ENCODE assay signal across 22 mouse cellular contexts in genomic region chr6:147310435-147310978, GRCm38 (mm10). TPM values are rescaled to one million over a fixed set of nuclear protein-coding genes. Genes with fewer than 3 reads are reported as not detected.
DNase-seq lines count a peak whose midpoint lies in the region; ATAC-seq and TF ChIP-seq lines count a peak whose summit lies in the region.
"Had no signal": no experiment of that assay in that cellular context is flagged by ENCODE, and none has a peak within 500 bp of the region (broad histone marks: within the 10 kb centered on the region; RNA-seq: fewer than 3 reads in every experiment).

No protein-coding gene starts in this region.

- H3K4me3 ChIP-seq in liver, embryonic 15.5 days (replicated peaks): no peak overlapping the region
- no peak overlapping the region for H3K4me3 ChIP-seq in stomach, postnatal 0 days (ENCODE audit: low read depth, low read length)
- H3K4me3 ChIP-seq: embryonic facial prominence, embryonic 12.5 days; embryonic facial prominence, embryonic 15.5 days; forebrain, embryonic 13.5 days; hindbrain, embryonic 12.5 days; hindbrain, embryonic 15.5 days had no signal

- no peak for TF ChIP-seq EP300 in stomach, postnatal 0 days (optimal IDR thresholded peaks at IDR 0.05)

- no peaks in the 10 kb centered on the region for H3K4me1 ChIP-seq in liver, embryonic 15.5 days (replicated peaks)
- no peaks in the 10 kb centered on the region for H3K4me1 ChIP-seq in stomach, postnatal 0 days (replicated peaks; ENCODE audit: control insufficient read depth, insufficient read depth)
- H3K4me1 ChIP-seq: embryonic facial prominence, embryonic 12.5 days; embryonic facial prominence, embryonic 15.5 days; forebrain, embryonic 13.5 days; hindbrain, embryonic 12.5 days; hindbrain, embryonic 15.5 days had no signal

- WGBS in liver, embryonic 15.5 days (ENCODE audit: insufficient replicate concordance): 53% methylated on average over 7 of the region's 7 CpGs
- 81% methylated on average over 7 of the region's 7 CpGs for WGBS in stomach, postnatal 0 days

- no peak overlapping the region for H3K27ac ChIP-seq in liver, embryonic 15.5 days (replicated peaks)
- no peak overlapping the region for H3K27ac ChIP-seq in stomach, postnatal 0 days (replicated peaks)
- H3K27ac ChIP-seq: embryonic facial prominence, embryonic 12.5 days; embryonic facial prominence, embryonic 15.5 days; forebrain, embryonic 13.5 days; hindbrain, embryonic 12.5 days; hindbrain, embryonic 15.5 days had no signal

- DNase-seq in adrenal gland, adult 2 months: peak; percentile 23
- no peak for DNase-seq in adrenal gland, adult 8-10 months
- no peak for DNase-seq in liver
- peak; percentile 64 for DNase-seq in 416B (ENCODE audit: low read depth)
- DNase-seq in stomach, postnatal 0 days (ENCODE audit: low spot score): no peak
- DNase-seq: B cell, adult 2 months; cerebellum, adult 11 months had no signal

- no peak overlapping the region for H3K9ac ChIP-seq in liver, embryonic 15.5 days
- no peak overlapping the region for H3K9ac ChIP-seq in stomach, postnatal 0 days (ENCODE audit: low read length)
- H3K9ac ChIP-seq: embryonic facial prominence, embryonic 12.5 days; embryonic facial prominence, embryonic 15.5 days; forebrain, embryonic 13.5 days; forebrain, postnatal 0 days; hindbrain, embryonic 12.5 days; hindbrain, embryonic 15.5 days had no signal

- no peaks in the 10 kb centered on the region for H3K9me3 ChIP-seq in liver, embryonic 15.5 days (replicated peaks)
- no peaks in the 10 kb centered on the region for H3K9me3 ChIP-seq in stomach, postnatal 0 days (ENCODE audit: control insufficient read depth, low read length)
- H3K9me3 ChIP-seq: embryonic facial prominence, embryonic 12.5 days; embryonic facial prominence, embryonic 15.5 days; forebrain, embryonic 13.5 days; G1E; hindbrain, embryonic 12.5 days; hindbrain, embryonic 15.5 days had no signal

- ATAC-seq in liver, embryonic 15.5 days (ENCODE audit: insufficient read depth): 0 out of 2 replicates have a peak, but pooled peaks have one; percentile 40
- peak; percentile 93 for ATAC-seq in megakaryocyte progenitor cell, adult 5-6 weeks (replicated peaks; ENCODE audit: poor library complexity)
- ATAC-seq in stomach, postnatal 0 days (ENCODE audit: low FRiP score, low TSS enrichment): no peak
- ATAC-seq in erythroid progenitor cell, adult 5-6 weeks (replicated peaks; ENCODE audit: low FRiP score, poor library complexity, severe bottlenecking): no peak
- ATAC-seq: forebrain, embryonic 13.5 days; Patski had no signal

- no peak for TF ChIP-seq CTCF in stomach, postnatal 0 days (IDR thresholded peaks at IDR 0.05; ENCODE audit: low read depth)

- no peaks in the 10 kb centered on the region for H3K36me3 ChIP-seq in liver, embryonic 15.5 days (replicated peaks)
- H3K36me3 ChIP-seq in stomach, postnatal 0 days (ENCODE audit: control insufficient read depth, insufficient read depth, low read length): no peaks in the 10 kb centered on the region
- H3K36me3 ChIP-seq: embryonic facial prominence, embryonic 12.5 days; embryonic facial prominence, embryonic 15.5 days; G1E; hindbrain, embryonic 12.5 days; hindbrain, embryonic 15.5 days had no signal

- H3K4me2 ChIP-seq in liver, embryonic 15.5 days: no peak overlapping the region
- no peak overlapping the region for H3K4me2 ChIP-seq in stomach, postnatal 0 days (replicated peaks; ENCODE audit: low read depth)
- H3K4me2 ChIP-seq: embryonic facial prominence, embryonic 12.5 days; embryonic facial prominence, embryonic 15.5 days; forebrain, embryonic 13.5 days; heart, embryonic 11.5 days; hindbrain, embryonic 12.5 days; hindbrain, embryonic 15.5 days had no signal

- H3K27me3 ChIP-seq in liver, embryonic 15.5 days: no peaks in the 10 kb centered on the region
- no peaks in the 10 kb centered on the region for H3K27me3 ChIP-seq in stomach, postnatal 0 days (ENCODE audit: control insufficient read depth, insufficient read depth, low read length)
- H3K27me3 ChIP-seq: CH12.LX; embryonic facial prominence, embryonic 12.5 days; embryonic facial prominence, embryonic 15.5 days; forebrain, embryonic 13.5 days; hindbrain, embryonic 12.5 days; hindbrain, embryonic 15.5 days had no signal

RNA-seq across cellular contexts. Expression of gene Pthlh, which starts 46.5 kb away (rescaled TPM):
- under 1 TPM in 1 of 2 experiments, not detected in 1; 0.93 TPM for total RNA-seq in adrenal gland, adult 2 months (2021)
- polyA plus RNA-seq in adrenal gland, adult 2 months (2012; rRNA removed): 0.27 and 0.55 TPM in 2 replicates
- under 1 TPM; 0.30 to 0.52 (median 0.41) TPM for total RNA-seq in adrenal gland, adult 8-10 months (2022)
- polyA plus RNA-seq in liver, embryonic 15.5 days (2015; fragmentation: Nextera tagmentation; extraction: Ambion mirVana): not detected in 2 replicates
- total RNA-seq in megakaryocyte progenitor cell, adult 5-6 weeks (2015): not detected in 2 replicates
- not detected in 2 replicates for total RNA-seq in megakaryocyte progenitor cell, adult 5-6 weeks (2017)
- 4.1 and 5.7 TPM in 2 replicates for polyA plus RNA-seq in stomach, postnatal 0 days (2015; fragmentation: Nextera tagmentation; extraction: Ambion mirVana)
- total RNA-seq in erythroid progenitor cell, adult 5-6 weeks (2015; ENCODE audit: low replicate concordance): not detected in 2 replicates
- total RNA-seq in erythroid progenitor cell, adult 5-6 weeks (2017; ENCODE audit: low replicate concordance): not detected in 2 replicates
- total RNA-seq: CH12.LX; common myeloid progenitor, adult 5-6 weeks; G1E; hematopoietic stem cell, adult 5-6 weeks had no signal
- polyA plus RNA-seq: G1E had no signal

Comparison
In these comparisons a context has a peak if more than half of its experiments do, and no peak if none do; other contexts are left out.
1. DNase-seq: peak in adrenal gland, adult 2 months (single experiment) and 416B (single experiment); none in adrenal gland, adult 8-10 months (single experiment), liver (single experiment) and stomach, postnatal 0 days (single experiment).
2. ATAC-seq: peak in liver, embryonic 15.5 days (single experiment) and megakaryocyte progenitor cell, adult 5-6 weeks (single experiment); none in stomach, postnatal 0 days (single experiment) and erythroid progenitor cell, adult 5-6 weeks (single experiment).